Mouse (Mus musculus): ENCODE data around the gene Actr5. TPM values are rescaled to one million over a fixed set of nuclear protein-coding genes. Genes with fewer than 3 reads are reported as not detected.

Actr5 gene
- polyA plus RNA-seq (2012; rRNA removed) = 2.8 and 3.6 TPM in 2 replicates

GRCm38 (mm10) chr2:158624718-158625222 is at the start of gene Actr5:
Gene Actr5, plus strand, starts transcription at chr2:158624888.

DNA sequence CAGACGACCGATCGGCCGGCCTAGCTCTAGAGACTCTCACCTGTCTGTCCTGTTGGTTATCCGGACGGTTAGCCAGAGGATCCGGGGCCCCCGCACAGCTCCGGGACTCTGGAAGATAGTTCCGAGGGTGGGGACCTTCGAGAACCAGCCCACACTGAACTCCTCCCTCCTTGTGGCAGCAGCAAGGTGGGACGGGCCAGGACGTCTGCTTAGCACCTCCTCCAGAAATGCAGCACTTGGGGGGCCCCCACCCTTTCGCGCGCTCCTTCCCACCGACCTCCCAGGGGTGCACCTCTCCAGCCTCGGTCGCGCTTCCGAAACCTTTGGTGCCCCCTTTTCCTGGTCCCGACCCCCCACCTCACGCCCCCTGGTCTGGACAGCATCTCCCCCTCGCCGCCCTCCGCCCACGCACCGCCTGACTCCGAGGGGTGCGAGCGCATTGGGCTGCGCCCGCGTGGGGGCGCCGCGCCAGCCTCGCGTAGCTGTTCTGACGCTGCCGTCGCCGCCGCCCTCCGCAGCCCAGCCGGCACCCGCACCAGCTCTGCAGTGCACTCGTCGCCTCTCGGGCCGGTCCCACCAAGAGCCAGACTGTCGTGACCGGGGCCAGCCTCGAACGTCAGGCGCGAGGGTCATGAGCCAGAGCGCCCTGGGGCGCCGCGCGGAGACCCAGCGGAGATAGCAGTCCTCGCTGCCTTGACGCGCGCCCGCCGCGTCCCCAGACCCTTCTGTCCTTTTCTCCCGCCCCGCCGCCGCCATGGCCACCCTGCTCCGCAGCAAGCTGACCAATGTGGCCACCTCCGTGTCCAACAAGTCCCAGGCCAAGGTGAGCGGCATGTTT is 14.0 kb upstream of the Actr5 start, which contains the start of gene Slc32a1:
Gene Slc32a1, plus strand, starts transcription at position 280 of the 838 bp plus-strand sequence.

GRCm38 (mm10) chr2:158665098-158665497 is 40.4 kb downstream of the Actr5 start, which contains the start of gene Ppp1r16b:
Gene Ppp1r16b, plus strand, starts transcription at chr2:158665398.

Other genes with a start within 250 kb of the Actr5 start
- 4.6 and 8.1 TPM in 2 replicates for gene Snhg11, start 249.2 kb upstream of the Actr5 start, polyA plus RNA-seq (2012; rRNA removed)
- 3.6 TPM in 2 replicates for gene Ralgapb, start 215.0 kb upstream of the Actr5 start, polyA plus RNA-seq (2012; rRNA removed)
- gene Adig, start 122.3 kb upstream of the Actr5 start, polyA plus RNA-seq (2012; rRNA removed) = not detected in 2 replicates
- gene Arhgap40, start 112.1 kb upstream of the Actr5 start, polyA plus RNA-seq (2012; rRNA removed) = 0.05 and 0.09 TPM in 2 replicates
- 0.04 and 0.08 TPM in 2 replicates for gene Slc32a1, start 14.1 kb upstream of the Actr5 start, polyA plus RNA-seq (2012; rRNA removed)
- 0.46 and 0.59 TPM in 2 replicates for gene Ppp1r16b, start 40.5 kb downstream of the Actr5 start, polyA plus RNA-seq (2012; rRNA removed)
- gene Fam83d, start 143.2 kb downstream of the Actr5 start, polyA plus RNA-seq (2012; rRNA removed) = 6.4 and 6.8 TPM in 2 replicates
- 4.1 and 5.6 TPM in 2 replicates for gene Dhx35, start 169.9 kb downstream of the Actr5 start, polyA plus RNA-seq (2012; rRNA removed)